ENCODE assay signal across 14 mouse cellular contexts in the genomic region with DNA sequence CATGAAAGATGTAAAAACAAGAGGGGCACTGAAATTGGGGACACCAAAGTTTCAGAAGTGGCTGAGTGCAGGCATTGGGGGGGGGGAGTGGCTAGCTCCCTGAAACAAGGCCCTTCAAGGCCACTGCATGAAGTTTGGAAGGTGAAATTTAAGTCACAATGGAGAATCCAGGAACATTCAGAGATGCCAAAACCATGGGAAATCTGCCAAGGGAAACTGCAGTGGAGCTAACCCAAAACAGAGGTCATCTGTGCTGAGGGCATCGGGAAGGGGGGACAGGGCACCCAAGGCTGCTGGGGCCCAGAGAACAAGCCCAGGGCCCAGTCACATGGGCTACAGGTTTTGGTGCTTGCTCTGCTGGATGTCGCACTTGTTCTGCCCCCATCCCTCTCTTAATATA. TPM values are rescaled to one million over a fixed set of nuclear protein-coding genes. Genes with fewer than 3 reads are reported as not detected.
"Had no signal": no experiment of that assay in that cellular context is flagged by ENCODE, and none has a peak within 500 bp of the region (broad histone marks: within the 10 kb centered on the region; RNA-seq: fewer than 3 reads in every experiment).

No protein-coding gene starts in this region.

- DNase-seq: lung, adult 18-20 months; lung, embryonic 14.5 days; lung, postnatal 10 days; lung, postnatal 4 days; midbrain, embryonic 14.5 days; retina, postnatal 1 day; right cerebral cortex, adult 18-20 months; right cerebral cortex, postnatal 25 days; right cerebral cortex, postnatal 4 days; spleen, adult 18-20 months; thymus, adult 18-20 months; thymus, postnatal 14 days; thymus, postnatal 36 days had no signal

RNA-seq across cellular contexts. Expression of a gene that starts 39.6 kb away (rescaled TPM):
- total RNA-seq: megakaryocyte-erythroid progenitor cell, adult 5-6 weeks had no signal
